23 mouse cellular contexts compared by ENCODE assay signal in the genomic region with DNA sequence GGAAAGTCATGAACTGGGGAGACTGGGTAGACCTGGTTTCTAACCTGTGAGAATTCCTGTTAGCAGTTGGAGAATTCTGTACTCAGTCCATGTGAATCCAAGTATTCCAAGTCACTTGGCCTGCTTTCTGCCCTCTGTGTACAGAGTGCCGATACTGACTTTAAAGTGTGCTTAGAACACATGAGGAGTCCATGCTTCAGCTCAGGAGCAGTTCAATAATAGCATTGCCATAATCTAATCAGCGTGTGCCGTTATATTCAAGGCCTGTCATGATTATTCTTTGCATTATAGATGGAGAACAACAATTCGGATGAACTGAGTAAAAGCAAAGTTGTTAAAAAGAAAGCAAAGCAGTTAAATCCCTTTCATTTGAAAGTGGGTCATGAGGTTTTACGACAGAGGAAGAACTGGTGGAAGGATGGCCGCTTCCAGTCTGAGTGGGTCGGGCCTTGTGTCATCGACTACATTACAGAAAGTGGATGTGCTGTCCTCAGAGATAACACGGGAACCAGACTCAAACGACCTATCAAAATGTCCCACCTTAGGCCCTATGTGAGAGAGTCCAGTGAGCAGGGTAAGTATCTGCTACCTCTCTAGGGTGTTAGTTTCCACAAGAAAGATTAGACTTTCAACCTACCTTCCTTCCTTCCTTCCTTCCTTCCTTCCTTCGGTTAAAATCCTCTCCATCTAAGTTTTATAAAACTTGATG. TPM values are rescaled to one million over a fixed set of nuclear protein-coding genes. Genes with fewer than 3 reads are reported as not detected.
DNase-seq lines count a peak whose midpoint lies in the region; ATAC-seq and TF ChIP-seq lines count a peak whose summit lies in the region.
"Had no signal": no experiment of that assay in that cellular context is flagged by ENCODE, and none has a peak within 500 bp of the region (broad histone marks: within the 10 kb centered on the region; RNA-seq: fewer than 3 reads in every experiment).

No protein-coding gene starts in this region.

- H3K27ac ChIP-seq in liver, embryonic 14.5 days, result no peak overlapping the region; the same call in 1 of the 2 replicates
- H3K27ac ChIP-seq: embryonic facial prominence, embryonic 13.5 days; forebrain, embryonic 10.5 days; gastrocnemius, adult 2 months; heart, adult 2 months; hindbrain, embryonic 13.5 days; hindbrain, postnatal 0 days had no signal

- H3K9me3 ChIP-seq in liver, embryonic 14.5 days (ENCODE audit: control insufficient read depth, low read length), result no peaks in the 10 kb centered on the region
- H3K9me3 ChIP-seq: embryonic facial prominence, embryonic 13.5 days; forebrain, embryonic 10.5 days; heart, embryonic 15.5 days; hindbrain, embryonic 13.5 days had no signal

- no peak overlapping the region for H3K4me2 ChIP-seq in liver, embryonic 14.5 days (ENCODE audit: low read depth)
- H3K4me2 ChIP-seq: embryonic facial prominence, embryonic 13.5 days; heart, embryonic 11.5 days; heart, embryonic 15.5 days; hindbrain, embryonic 13.5 days had no signal

- TF ChIP-seq EP300 in liver, embryonic 14.5 days (IDR thresholded peaks at IDR 0.05; ENCODE audit: low read depth), result peak; percentile 52

- peaks cover 6 to 7% of the 10 kb centered on the region in 2 experiments for H3K4me1 ChIP-seq in liver, embryonic 14.5 days (replicated peaks; ENCODE audit: control insufficient read depth in 2 of 2, insufficient read depth in 2 of 2, low read length in 1 of 2)
- H3K4me1 ChIP-seq: embryonic facial prominence, embryonic 13.5 days; forebrain, embryonic 10.5 days; hindbrain, embryonic 13.5 days had no signal

- WGBS in liver, embryonic 14.5 days (ENCODE audit: insufficient replicate concordance), result 53% methylated on average over 11 of the region's 11 CpGs

- DNase-seq in liver, result peak; percentile 36
- DNase-seq in liver, embryonic 14.5 days (ENCODE audit: low read depth in 3 of 3, low spot score in 3 of 3), result peak in 2 of 3 experiments; percentile 44 to 47
- no peak for DNase-seq in urinary bladder, postnatal 4 days (ENCODE audit: low spot score in 2 of 2)
- DNase-seq in embryo, embryonic 9.5 days (ENCODE audit: extremely low spot score), result no peak
- no peak for DNase-seq in lung, postnatal 14 days
- DNase-seq: adrenal gland, adult 8-10 months; adrenal gland, postnatal 36 days; cerebellum, adult 11-12 months; cerebellum, adult 9-10 months; cerebellum, postnatal 25 days; gastrocnemius, adult 2 months; gastrocnemius, postnatal 36 days; heart, adult 2 months; heart, postnatal 14 days had no signal

- ATAC-seq in erythroblast, adult 5-6 weeks (replicated peaks; ENCODE audit: low FRiP score, poor library complexity, severe bottlenecking), result peak; percentile 87
- ATAC-seq in liver, embryonic 14.5 days (ENCODE audit: insufficient read depth), result peak; percentile 95
- ATAC-seq in megakaryocyte progenitor cell, adult 5-6 weeks (replicated peaks; ENCODE audit: poor library complexity), result 0 out of 2 replicates have a peak, but pooled peaks have one; percentile 44
- ATAC-seq: forebrain, embryonic 14.5 days; hindbrain, postnatal 0 days had no signal

- no peak overlapping the region for H3K4me3 ChIP-seq in liver, embryonic 14.5 days (ENCODE audit: insufficient read depth in 1 of 2, low read depth in 2 of 2, low read length in 2 of 2)
- H3K4me3 ChIP-seq: embryonic facial prominence, embryonic 13.5 days; forebrain, embryonic 10.5 days; gastrocnemius, adult 2 months; heart, adult 2 months; heart, embryonic 15.5 days; hindbrain, embryonic 13.5 days had no signal

- H3K9ac ChIP-seq in liver, embryonic 14.5 days (replicated peaks), result no peak overlapping the region
- H3K9ac ChIP-seq: embryonic facial prominence, embryonic 13.5 days; heart, embryonic 15.5 days; hindbrain, embryonic 13.5 days had no signal

- H3K36me3 ChIP-seq in liver, embryonic 14.5 days (replicated peaks; ENCODE audit: control insufficient read depth, insufficient read depth, low read depth), result no peaks in the 10 kb centered on the region; the same call in 1 of the 2 replicates
- H3K36me3 ChIP-seq: heart, embryonic 15.5 days had no signal

- TF ChIP-seq CTCF in liver, embryonic 14.5 days (IDR thresholded peaks at IDR 0.05; ENCODE audit: low read depth), result no peak

- H3K27me3 ChIP-seq in liver, embryonic 14.5 days (ENCODE audit: control insufficient read depth, insufficient read depth, low read length), result no peaks in the 10 kb centered on the region
- H3K27me3 ChIP-seq: embryonic facial prominence, embryonic 13.5 days; heart, embryonic 15.5 days; hindbrain, embryonic 13.5 days had no signal

RNA-seq across cellular contexts. Expression of gene Ppip5k2, which starts 15.6 kb away (rescaled TPM):
- 7.7 and 15.0 TPM in 2 replicates for total RNA-seq in erythroblast, adult 5-6 weeks (2015; ENCODE audit: low replicate concordance)
- 12.3 and 13.1 TPM in 2 replicates for total RNA-seq in erythroblast, adult 5-6 weeks (2017; ENCODE audit: low replicate concordance)
- polyA plus RNA-seq in liver, embryonic 14.5 days (2012; rRNA removed), result 4.5 and 7.3 TPM in 2 replicates
- 10.4 and 12.0 TPM in 2 replicates for polyA plus RNA-seq in liver, embryonic 14.5 days (2014; fragmentation: Nextera tagmentation; extraction: Ambion mirVana)
- 59.3 and 69.5 TPM in 2 replicates for total RNA-seq in megakaryocyte progenitor cell, adult 5-6 weeks (2015)
- total RNA-seq in megakaryocyte progenitor cell, adult 5-6 weeks (2017), result 64.3 and 77.7 TPM in 2 replicates

RNA-seq across cellular contexts. Expression of gene Gin1, which starts 15.9 kb away (rescaled TPM):
- total RNA-seq in erythroblast, adult 5-6 weeks (2015; ENCODE audit: low replicate concordance), result 8.6 and 9.6 TPM in 2 replicates
- 6.8 and 9.6 TPM in 2 replicates for total RNA-seq in erythroblast, adult 5-6 weeks (2017; ENCODE audit: low replicate concordance)
- polyA plus RNA-seq in liver, embryonic 14.5 days (2012; rRNA removed), result 3.8 and 5.4 TPM in 2 replicates
- polyA plus RNA-seq in liver, embryonic 14.5 days (2014; fragmentation: Nextera tagmentation; extraction: Ambion mirVana), result 11.9 and 13.0 TPM in 2 replicates
- total RNA-seq in megakaryocyte progenitor cell, adult 5-6 weeks (2015), result 26.4 and 32.0 TPM in 2 replicates
- 14.0 and 19.3 TPM in 2 replicates for total RNA-seq in megakaryocyte progenitor cell, adult 5-6 weeks (2017)

Comparison
In these comparisons a context has a peak if more than half of its experiments do, and no peak if none do; other contexts are left out.
1. ATAC-seq: peak in every context shown above with its lines; median percentile 95 in liver, embryonic 14.5 days; 87 in erythroblast, adult 5-6 weeks; 44 in megakaryocyte progenitor cell, adult 5-6 weeks.
2. DNase-seq: peak in liver (single experiment) and liver, embryonic 14.5 days (2 of 3); none in urinary bladder, postnatal 4 days (0 of 2), embryo, embryonic 9.5 days (single experiment) and lung, postnatal 14 days (single experiment).